Mouse (Mus musculus) CH12F3 (cell line): ENCODE measurements at regions not wholly inside any gene's neighbourhood (a gene's known extent, or its start where the extent isn't known, plus 50 kb on each side); places are given as distances from the start of the nearest gene placed in this dataset.

ENCODE experiments used
- in situ Hi-C: fragments of 300-500 bp; cut with MboI; formaldehyde crosslinking; loops from 2 replicates; pipeline ENCODE4 v1.14.3; 2020; ENCODE audit warnings: low sequenced_read_pairs

DNA sequence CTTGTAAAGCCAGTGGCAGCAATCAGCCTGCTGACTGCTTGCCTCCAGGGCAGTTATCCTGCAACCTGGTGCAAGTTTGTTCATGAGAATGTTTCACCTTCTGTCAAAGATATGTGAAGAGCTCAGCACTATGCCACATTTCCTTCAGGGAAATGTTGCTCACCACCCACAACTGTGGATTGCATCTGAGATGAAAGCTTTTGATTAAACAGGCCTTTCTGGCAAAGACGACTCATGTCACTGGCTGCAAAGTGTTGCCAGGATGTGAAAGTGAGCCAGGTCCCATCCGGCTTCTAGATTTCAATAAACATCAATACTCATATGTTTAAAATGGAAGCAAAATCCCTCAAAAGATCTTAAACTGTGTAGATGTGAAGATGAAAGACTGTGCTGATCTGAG is 2121.0 kb downstream of the Gm37988 start:
- in situ Hi-C loops, result no loop called here

- in situ Hi-C loops, result no loop called here
Measured at GRCm38 (mm10) chr1:6931876-6932275, 2124.2 kb downstream of the Gm37988 start.

GRCm38 (mm10) chr1:6969838-6970237 is 2162.1 kb downstream of the Gm37988 start:
- in situ Hi-C loops, result no loop called here

- in situ Hi-C loops, result no loop called here
Measured at GRCm38 (mm10) chr1:6973749-6974327, 2166.1 kb downstream of the Gm37988 start.

- in situ Hi-C loops, result loop anchor here (5.0 kb wide), 1 partner anchor 592 kb away; no protein-coding TSS in a partner anchor
Measured at GRCm38 (mm10) chr1:6979626-6980025, 2171.9 kb downstream of the Gm37988 start.

DNA sequence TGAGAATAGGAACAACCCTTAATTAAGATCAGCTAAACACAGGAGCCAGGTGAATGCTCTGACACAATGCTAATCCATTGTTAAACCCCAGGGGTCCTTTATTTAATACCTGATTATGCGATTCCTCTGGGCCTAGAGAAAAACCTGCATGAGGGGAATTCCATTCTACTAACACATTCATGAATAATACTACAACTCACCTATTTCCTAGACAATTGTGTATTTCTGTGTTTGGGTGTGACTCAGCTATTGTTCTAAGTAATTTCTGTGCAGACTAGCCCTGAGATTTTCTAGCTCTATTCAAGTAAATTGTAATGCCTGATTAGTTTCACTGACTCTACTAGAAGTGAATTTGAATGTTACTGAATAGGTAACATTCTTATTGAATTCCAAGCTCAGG is 2176.5 kb downstream of the Gm37988 start:
- in situ Hi-C loops, result no loop called here

GRCm38 (mm10) chr1:6997611-6998010 is 2189.9 kb downstream of the Gm37988 start:
- in situ Hi-C loops, result no loop called here

DNA sequence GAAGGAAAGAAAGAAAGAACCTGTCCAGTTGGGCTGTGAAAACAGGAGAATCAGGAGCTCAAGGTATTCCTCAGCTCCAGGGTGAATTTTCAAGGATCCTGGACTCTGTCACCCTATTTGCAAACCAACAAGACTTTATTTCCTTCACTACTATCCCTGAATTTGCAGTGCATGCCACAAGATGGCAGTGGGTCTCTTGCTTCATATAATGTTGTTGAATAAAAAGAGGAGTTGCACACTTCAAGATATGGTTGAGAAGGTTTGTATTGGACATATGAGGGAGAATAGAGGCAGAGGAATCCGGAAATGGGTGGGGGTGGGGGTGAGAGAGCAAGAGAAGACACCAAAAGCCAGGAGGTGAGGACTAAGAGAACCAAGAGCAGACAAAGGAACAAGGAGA is 2202.5 kb downstream of the Gm37988 start:
- in situ Hi-C loops, result no loop called here
